Mouse (Mus musculus) stomach, postnatal 0 days (tissue): Measurements from ENCODE around the gene Ppip5k1.

ENCODE experiments used
- CTCF ChIP-seq: IDR thresholded peaks from 2 replicates; pipeline ENCODE4 v1.5.1; 2016; ENCODE audit warnings: antibody characterized with exemption, low read depth, mild to moderate bottlenecking, moderate library complexity
- EP300 ChIP-seq: optimal IDR thresholded peaks from 2 replicates; pipeline ENCODE3; 2016; ENCODE audit warnings: antibody characterized with exemption

GRCm38 (mm10) chr2:121296754-121297231, 58.4 kb downstream of the Ppip5k1 start:
- TF ChIP-seq CTCF = no peak
- TF ChIP-seq EP300 = no peak
